Mouse (Mus musculus) spleen, adult 2 months (tissue): ENCODE results near the gene Polr1a. TPM values are rescaled to one million over a fixed set of nuclear protein-coding genes. Genes with fewer than 3 reads are reported as not detected.

Experiments used
- DNase-seq, 2 experiments: peaks; one replicate each; pipeline versions ENCODE4 v3.0.0 to v3.0.0-alpha.2; 2012 to 2021; ENCODE audit warnings: low spot score in 2 of 2, low read depth in 1 of 2
- H3K27ac ChIP-seq: fragments of 200-500 bp; 2 replicates; pipeline ENCODE4 v1.5.1; 2012; ENCODE audit warnings: low read length, inconsistent platforms; ENCODE audit not compliant: insufficient read depth
- H3K27me3 ChIP-seq: fragments of 200-500 bp; 2 replicates; pipeline ENCODE4 v1.6.1; 2012; ENCODE audit warnings: mild to moderate bottlenecking, moderate library complexity, low read length, inconsistent platforms; ENCODE audit not compliant: control insufficient read depth, insufficient read depth
- H3K36me3 ChIP-seq: fragments of 200-500 bp; 2 replicates; pipeline ENCODE4 v1.6.1; 2012; ENCODE audit warnings: mild to moderate bottlenecking, low read length, inconsistent platforms; ENCODE audit not compliant: control insufficient read depth, insufficient read depth
- H3K4me1 ChIP-seq: fragments of 200-500 bp; 2 replicates; pipeline ENCODE4 v1.6.1; 2011; ENCODE audit warnings: inconsistent platforms; ENCODE audit not compliant: control insufficient read depth, insufficient read depth, insufficient read length
- H3K4me3 ChIP-seq: fragments of 200-500 bp; 2 replicates; pipeline ENCODE4 v1.5.1; 2011; ENCODE audit warnings: mild to moderate bottlenecking, inconsistent platforms; ENCODE audit not compliant: insufficient read depth, insufficient read length; ENCODE audit errors: extremely low read depth
- CTCF ChIP-seq: fragments of 200-500 bp; IDR thresholded peaks from 2 replicates; pipeline ENCODE4 v1.5.1; 2011; ENCODE audit warnings: mild to moderate bottlenecking, inconsistent platforms; ENCODE audit not compliant: insufficient read depth, insufficient read length, insufficient replicate concordance; ENCODE audit errors: extremely low read depth
- POLR2A ChIP-seq: fragments of 200-500 bp; IDR thresholded peaks from 2 replicates; pipeline ENCODE4 v1.6.1; 2011; ENCODE audit warnings: low read depth, low read length, inconsistent platforms
- WGBS: fragments of 180-500 bp; shearing (Covaris S2); methylation state at CpG from one replicate; pipeline ENCODE4 v1.1.7; 2018; 5-methylcytosine and 5-hydroxymethylcytosine counted together
- polyA plus RNA-seq: library from polyadenylated mRNA; depleted of rRNA; stranded (reverse); fragments of >200 nt; gene quantifications from 2 replicates; pipeline ENCODE4 v1.2.3, GENCODE M21; 2012

Gene Polr1a
- polyA plus RNA-seq, 1 experiment, result 16.3 TPM

- Histone ChIP-seq H3K36me3 (peaks cover 35% of the 10 kb centered on the region), H3K27ac (no peak overlapping the region), H3K4me1 (peaks cover 7% of the 10 kb centered on the region; the same call in 1 of the 2 replicates), H3K27me3 (no peaks in the 10 kb centered on the region), H3K4me3 (no peak overlapping the region)
- WGBS, result 92% methylated on average over 5 of the region's 5 CpGs
- DNase-seq, result no peak
- no peak for TF ChIP-seq POLR2A
- TF ChIP-seq CTCF, result no peak
These were observed 57.9 kb downstream of the Polr1a start for GRCm38 (mm10) chr6:71966683-71967303.

GRCm38 (mm10) chr6:71967847-71968246, 59.0 kb downstream of the Polr1a start:
- WGBS, result 85% methylated on average over 7 of the region's 7 CpGs
- TF ChIP-seq CTCF, result no peak
- TF ChIP-seq POLR2A, result no peak
- no peak overlapping the region for H3K4me3 ChIP-seq
- peaks cover 2% of the 10 kb centered on the region; the same call in 1 of the 2 replicates for H3K4me1 ChIP-seq
- H3K27me3 ChIP-seq, result no peaks in the 10 kb centered on the region
- H3K36me3 ChIP-seq, result peaks cover 43% of the 10 kb centered on the region
- no peak overlapping the region for H3K27ac ChIP-seq
- no peak for DNase-seq

GRCm38 (mm10) chr6:71969459-71969858, 60.6 kb downstream of the Polr1a start:
- H3K4me1 ChIP-seq, result no peaks in the 10 kb centered on the region
- no peak overlapping the region for H3K4me3 ChIP-seq
- H3K27me3 ChIP-seq, result no peaks in the 10 kb centered on the region
- H3K27ac ChIP-seq, result no peak overlapping the region
- WGBS, result 97% methylated on average over 7 of the region's 7 CpGs
- DNase-seq, result no peak
- TF ChIP-seq POLR2A, result no peak
- TF ChIP-seq CTCF, result no peak
- peaks cover 51% of the 10 kb centered on the region for H3K36me3 ChIP-seq

GRCm38 (mm10) chr6:71970154-71970553, 61.3 kb downstream of the Polr1a start:
- no peak for TF ChIP-seq POLR2A
- no peak for TF ChIP-seq CTCF
- H3K27ac ChIP-seq, result no peak overlapping the region
- 85% methylated on average over 2 of the region's 2 CpGs for WGBS
- H3K27me3 ChIP-seq, result no peaks in the 10 kb centered on the region
- H3K4me1 ChIP-seq, result no peaks in the 10 kb centered on the region
- H3K36me3 ChIP-seq, result peaks cover 55% of the 10 kb centered on the region
- no peak overlapping the region for H3K4me3 ChIP-seq
- DNase-seq, result no peak

GRCm38 (mm10) chr6:71976592-71976991, 67.7 kb downstream of the Polr1a start:
- WGBS, result 91% methylated on average over 7 of the region's 7 CpGs
- no peak overlapping the region for H3K27ac ChIP-seq

GRCm38 (mm10) chr6:71980165-71980564, 71.3 kb downstream of the Polr1a start:
- peaks cover 22% of the 10 kb centered on the region for H3K36me3 ChIP-seq
- no peaks in the 10 kb centered on the region for H3K27me3 ChIP-seq
- TF ChIP-seq CTCF (no peak), POLR2A (no peak)
- peak in 1 of 2 experiments; percentile 32 for DNase-seq
- H3K4me1 ChIP-seq, result peaks cover 15% of the 10 kb centered on the region; the same call in 1 of the 2 replicates
- WGBS, result 19% methylated on average over 8 of the region's 8 CpGs
- peak overlapping the region; percentile 29 for H3K27ac ChIP-seq
- H3K4me3 ChIP-seq, result no peak overlapping the region

More at GRCm38 (mm10) chr6:71976592-71976991, 67.7 kb downstream of the Polr1a start:
- H3K4me3 ChIP-seq, result no peak overlapping the region
- no peak for DNase-seq
- peaks cover 46% of the 10 kb centered on the region for H3K36me3 ChIP-seq
- TF ChIP-seq POLR2A (no peak), CTCF (no peak)
- H3K4me1 ChIP-seq, result peaks cover 13% of the 10 kb centered on the region; the same call in 1 of the 2 replicates
- no peaks in the 10 kb centered on the region for H3K27me3 ChIP-seq

- Histone ChIP-seq H3K27ac (peak overlapping the region; percentile 29), H3K4me1 (peaks cover 15% of the 10 kb centered on the region; the same call in 1 of the 2 replicates), H3K27me3 (no peaks in the 10 kb centered on the region), H3K36me3 (peaks cover 18% of the 10 kb centered on the region), H3K4me3 (no peak overlapping the region)
- WGBS, result 50% methylated on average over 2 of the region's 2 CpGs
- no peak for DNase-seq
- TF ChIP-seq CTCF (no peak), POLR2A (no peak)
These were observed 71.7 kb downstream of the Polr1a start for GRCm38 (mm10) chr6:71980587-71980986.
